Mouse (Mus musculus) erythroblast, embryonic 14.5 days (primary cell): ENCODE measurements around the gene Islr2.

Experiments used
- GATA1 ChIP-seq: IDR thresholded peaks from 2 replicates; pipeline ENCODE4 v1.6.1; 2012; ENCODE audit warnings: low read length, inconsistent platforms, mixed read lengths
- TAL1 ChIP-seq: IDR thresholded peaks from 3 replicates; pipeline ENCODE4 v1.6.1; 2012; ENCODE audit warnings: low read length, inconsistent platforms, mixed read lengths

DNA sequence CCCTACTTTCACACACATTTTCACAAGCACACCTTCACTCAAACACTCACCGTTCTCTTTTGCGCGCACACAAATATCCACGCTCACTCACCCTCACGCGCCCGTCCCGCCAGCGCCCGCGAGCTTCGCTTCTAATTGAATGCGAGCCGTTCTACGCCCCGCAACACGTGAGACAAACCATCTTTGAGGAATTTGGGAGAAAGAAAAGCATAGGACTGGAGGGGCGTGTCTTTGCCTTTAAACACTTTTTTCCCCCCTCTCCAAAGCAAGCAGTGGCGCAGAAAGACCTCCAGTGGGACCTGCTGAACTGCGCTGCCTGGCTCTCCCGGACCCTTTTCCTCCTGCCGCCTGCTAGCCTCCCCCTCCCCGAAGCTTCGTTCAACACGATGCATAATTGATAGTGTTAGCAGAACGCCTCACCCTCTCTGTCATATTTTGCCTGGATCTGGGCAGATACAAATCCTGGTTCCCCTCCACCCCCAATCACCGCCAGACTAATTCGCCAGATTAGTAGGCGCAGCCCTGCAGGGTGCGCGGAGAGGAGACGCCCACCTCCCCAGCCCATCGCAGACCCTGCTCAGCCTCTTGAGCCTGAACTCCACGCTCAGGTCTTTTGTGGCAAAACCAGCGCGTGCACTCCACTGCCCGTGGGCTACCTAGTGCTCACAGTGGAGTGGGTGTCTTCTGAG, 2.1 kb downstream of the Islr2 start:
- no peak for TF ChIP-seq TAL1
- TF ChIP-seq GATA1, result no peak
